Mouse (Mus musculus) liver, embryonic 14.5 days (tissue): ENCODE measurements around the gene Rplp2. TPM values are rescaled to one million over a fixed set of nuclear protein-coding genes. Genes with fewer than 3 reads are reported as not detected.

ENCODE experiments used
- ATAC-seq: fragments of 200-750 bp; cut with Nextera tagmentation; 2 replicates; pipeline ENCODE4 v1.8.0; 2017; ENCODE audit warnings: moderate number of reproducible peaks, mild to moderate bottlenecking, moderate library complexity; ENCODE audit not compliant: insufficient read depth
- DNase-seq, 3 experiments: peaks; one replicate each; pipeline ENCODE4 v3.0.0-alpha.2; 2012 to 2013; ENCODE audit warnings: low read depth in 3 of 3, low spot score in 3 of 3
- H3K27ac ChIP-seq: fragments of 300-500 bp; sonication (generic); 2 replicates; pipeline ENCODE4 v1.5.1; 2014; ENCODE audit warnings: moderate library complexity, mild to moderate bottlenecking, control low read depth, inconsistent platforms
- H3K27me3 ChIP-seq: fragments of 300-500 bp; sonication (generic); 2 replicates; pipeline ENCODE4 v1.6.1; 2014; ENCODE audit warnings: mild to moderate bottlenecking, low read length, moderate library complexity; ENCODE audit not compliant: control insufficient read depth, insufficient read depth
- H3K36me3 ChIP-seq: fragments of 300-500 bp; sonication (generic); replicated peaks from 2 replicates; pipeline ENCODE4 v1.6.1; 2014; ENCODE audit warnings: low read depth; ENCODE audit not compliant: control insufficient read depth, insufficient read depth
- H3K4me1 ChIP-seq, 2 experiments: fragments of 200-500 bp in 1 of 2; fragments of 300-500 bp in 1 of 2; sonication (generic) in 1 of 2; replicated peaks; 2 replicates each; pipeline ENCODE4 v1.6.1; 2012 to 2014; ENCODE audit warnings: antibody characterized with exemption in 1 of 2, inconsistent platforms in 1 of 2, low read length in 1 of 2; ENCODE audit not compliant: control insufficient read depth in 2 of 2, insufficient read depth in 2 of 2
- H3K4me2 ChIP-seq: fragments of 300-500 bp; sonication (generic); 2 replicates; pipeline ENCODE4 v1.6.1; 2014; ENCODE audit warnings: low read depth, mild to moderate bottlenecking, control low read depth, moderate library complexity
- H3K4me3 ChIP-seq, 2 experiments: fragments of 200-500 bp in 1 of 2; fragments of 300-500 bp in 1 of 2; sonication (generic) in 1 of 2; 2 replicates each; pipeline ENCODE4 v1.5.1; 2012 to 2014; ENCODE audit warnings: low read depth in 2 of 2, low read length in 2 of 2, mild to moderate bottlenecking in 2 of 2, control low read depth in 1 of 2, inconsistent platforms in 1 of 2, moderate library complexity in 1 of 2; ENCODE audit not compliant: insufficient read depth in 1 of 2
- H3K9ac ChIP-seq: fragments of 300-500 bp; sonication (generic); replicated peaks from 2 replicates; pipeline ENCODE4 v1.6.1; 2014; ENCODE audit warnings: mild to moderate bottlenecking, control low read depth, moderate library complexity
- H3K9me3 ChIP-seq: fragments of 300-500 bp; sonication (generic); 2 replicates; pipeline ENCODE4 v1.6.1; 2016; ENCODE audit warnings: low read length, mixed read lengths; ENCODE audit not compliant: control insufficient read depth
- CTCF ChIP-seq: IDR thresholded peaks from 2 replicates; pipeline ENCODE4 v1.5.1; 2016; ENCODE audit warnings: antibody characterized with exemption, low read depth, control low read depth
- EP300 ChIP-seq: IDR thresholded peaks from 2 replicates; pipeline ENCODE4 v1.6.1; 2016; ENCODE audit warnings: antibody characterized with exemption, low read depth
- WGBS: fragments of 180-500 bp; shearing (Covaris S2); extraction: QIAGEN DNeasy Blood & Tissue Kit; methylation state at CpG from one replicate; pipeline ENCODE4 v1.1.7; 2014; ENCODE audit not compliant: insufficient replicate concordance; 5-methylcytosine and 5-hydroxymethylcytosine counted together
- polyA plus RNA-seq, 2 experiments: library from polyadenylated mRNA; depleted of rRNA in 1 of 2; stranded (reverse) in 1 of 2; unstranded in 1 of 2; fragments of >200 nt; fragmentation: Nextera tagmentation in 1 of 2; extraction: Ambion mirVana in 1 of 2; gene quantifications; 2 replicates each; pipeline versions ENCODE4 v1.2.1 to v1.2.3; 2012 to 2014

Gene Rplp2
- polyA plus RNA-seq, 2 experiments, result 661 to 942 TPM

DNA sequence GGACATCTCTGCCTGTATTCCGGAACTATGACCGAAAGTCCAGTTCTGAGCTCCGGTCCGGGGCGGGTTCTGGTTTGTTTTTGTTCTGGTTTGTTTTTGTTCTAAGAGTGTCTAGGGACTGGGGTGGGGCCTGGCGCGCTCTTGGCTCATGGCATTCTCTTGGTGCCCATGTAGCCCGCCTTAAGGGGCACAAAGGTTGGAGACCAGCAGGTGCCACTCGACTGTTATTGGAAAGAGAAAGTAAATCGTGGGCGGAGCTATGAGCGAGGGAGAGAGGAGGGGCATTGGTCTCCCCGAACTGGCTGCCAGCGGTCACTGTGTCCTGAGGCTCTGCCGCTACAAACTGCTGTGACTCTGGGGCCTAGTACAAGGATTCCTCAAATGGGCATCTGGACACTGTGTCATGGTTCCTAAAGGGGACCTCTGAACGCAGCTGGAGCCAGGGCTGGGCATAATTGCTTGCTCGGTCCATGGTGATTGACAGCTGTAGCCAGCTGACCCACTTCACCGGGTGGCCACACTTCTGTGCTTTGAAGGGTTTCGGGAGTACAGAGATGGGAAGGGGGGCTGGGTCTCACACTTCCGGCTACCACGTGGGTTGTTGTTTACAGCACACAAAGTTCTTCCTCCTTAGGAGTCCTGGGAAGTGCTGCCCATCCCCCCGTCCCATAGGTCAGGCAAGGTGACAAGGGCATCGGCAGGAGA lies 8.6 kb downstream of the Rplp2 start:
- H3K9me3 ChIP-seq, result no peaks in the 10 kb centered on the region
- H3K4me3 ChIP-seq, result peak overlapping the region; percentile 69 to 88
- peak overlapping the region; percentile 54 for H3K27ac ChIP-seq
- H3K36me3 ChIP-seq, result peaks cover 14% of the 10 kb centered on the region
- ATAC-seq (peak; percentile 28), DNase-seq (peak in 1 of 3 experiments; percentile 66)
- peaks cover 7 to 17% of the 10 kb centered on the region in 2 experiments for H3K4me1 ChIP-seq
- H3K9ac ChIP-seq, result peak overlapping the region; percentile 61
- peaks cover 7% of the 10 kb centered on the region for H3K27me3 ChIP-seq
- peak overlapping the region; percentile 85 for H3K4me2 ChIP-seq
- TF ChIP-seq EP300 (no peak), CTCF (no peak; the same call in 1 of the 2 replicates)
- WGBS, result 2% methylated on average over 23 of the region's 23 CpGs

DNA sequence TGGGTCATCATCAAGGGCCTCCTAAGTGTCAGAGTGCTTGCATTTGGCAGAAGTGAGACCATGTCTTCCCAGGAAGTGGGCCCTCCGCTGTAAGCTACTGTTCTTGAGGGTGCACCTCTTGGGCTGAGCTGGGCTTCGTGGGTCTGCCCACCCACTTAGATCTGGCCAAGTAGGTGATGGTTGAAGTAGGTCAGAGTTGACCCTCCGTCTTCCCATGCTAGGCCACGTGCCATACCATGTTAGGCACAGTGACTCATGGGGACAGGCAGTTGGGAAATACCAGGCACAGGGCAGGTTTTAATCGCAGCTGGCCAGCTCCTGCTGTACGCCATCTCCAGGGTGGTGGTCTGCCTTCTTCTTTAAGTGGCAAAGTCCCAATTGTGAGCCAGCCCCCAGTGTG lies 9.6 kb downstream of the Rplp2 start:
- Histone ChIP-seq H3K4me1 (peaks cover 7 to 16% of the 10 kb centered on the region in 2 experiments), H3K27me3 (peaks cover 16% of the 10 kb centered on the region), H3K9ac (no peak overlapping the region), H3K4me2 (no peak overlapping the region), H3K36me3 (peaks cover 4% of the 10 kb centered on the region; the same call in 1 of the 2 replicates), H3K9me3 (no peaks in the 10 kb centered on the region), H3K4me3 (no peak overlapping the region), H3K27ac (no peak overlapping the region)
- TF ChIP-seq EP300, result no peak
- TF ChIP-seq CTCF, result no peak
- DNase-seq, result no peak
- WGBS, result 78% methylated on average over 6 of the region's 6 CpGs
- no peak for ATAC-seq

DNA sequence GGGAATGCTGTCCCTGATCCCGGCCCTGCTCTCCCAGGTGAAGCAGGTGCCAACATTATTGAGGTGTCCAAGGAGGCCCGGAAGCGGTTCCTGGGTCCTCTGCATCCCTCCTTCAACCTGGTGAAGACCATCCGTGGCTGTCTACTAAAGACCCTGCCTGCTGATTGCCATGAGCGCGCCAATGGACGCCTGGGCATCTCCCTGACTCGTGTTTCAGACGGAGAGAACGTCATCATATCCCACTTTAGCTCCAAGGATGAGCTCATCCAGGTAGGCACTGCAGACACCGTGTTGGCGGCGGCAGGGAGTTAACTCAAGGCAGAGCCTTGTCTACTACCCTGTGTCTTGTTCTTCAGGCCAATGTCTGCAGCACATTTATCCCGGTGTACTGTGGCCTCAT lies 10.1 kb downstream of the Rplp2 start:
- no peaks in the 10 kb centered on the region for H3K9me3 ChIP-seq
- no peak overlapping the region for H3K4me3 ChIP-seq
- DNase-seq, result no peak
- no peak overlapping the region for H3K4me2 ChIP-seq
- H3K4me1 ChIP-seq, result peaks cover 7 to 12% of the 10 kb centered on the region in 2 experiments
- no peak overlapping the region for H3K27ac ChIP-seq
- peaks cover 1% of the 10 kb centered on the region; the same call in 1 of the 2 replicates for H3K36me3 ChIP-seq
- TF ChIP-seq CTCF (no peak), EP300 (no peak)
- ATAC-seq, result no peak
- WGBS, result 86% methylated on average over 14 of the region's 14 CpGs
- H3K27me3 ChIP-seq, result peaks cover 21% of the 10 kb centered on the region
- H3K9ac ChIP-seq, result no peak overlapping the region

DNA sequence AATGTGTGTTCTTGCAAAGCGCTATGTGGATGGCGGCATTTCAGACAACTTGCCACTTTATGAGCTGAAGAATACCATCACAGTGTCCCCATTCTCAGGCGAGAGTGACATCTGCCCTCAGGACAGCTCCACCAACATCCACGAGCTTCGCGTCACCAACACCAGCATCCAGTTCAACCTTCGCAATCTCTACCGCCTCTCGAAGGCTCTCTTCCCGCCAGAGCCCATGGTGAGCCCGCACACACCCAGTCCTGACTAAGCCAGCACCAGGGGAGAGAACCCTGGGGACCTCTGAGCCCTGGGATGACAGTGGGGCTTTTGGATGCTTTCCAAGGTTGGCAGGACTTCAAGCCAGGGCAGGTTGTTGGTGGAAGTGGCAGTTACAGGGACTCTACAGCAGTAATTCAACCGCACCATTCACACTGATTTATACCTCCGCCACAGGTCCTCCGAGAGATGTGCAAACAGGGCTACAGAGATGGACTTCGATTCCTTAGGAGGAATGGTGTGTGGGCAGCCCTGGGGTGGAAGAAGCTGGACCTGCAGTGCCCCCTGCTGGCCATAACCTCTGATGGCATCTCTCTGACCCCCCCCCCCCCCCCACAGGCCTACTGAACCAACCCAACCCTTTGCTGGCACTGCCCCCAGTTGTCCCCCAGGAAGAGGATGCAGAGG lies 11.0 kb downstream of the Rplp2 start:
- TF ChIP-seq CTCF (peak; percentile 86), EP300 (no peak)
- 75% methylated on average over 15 of the region's 15 CpGs for WGBS

DNA sequence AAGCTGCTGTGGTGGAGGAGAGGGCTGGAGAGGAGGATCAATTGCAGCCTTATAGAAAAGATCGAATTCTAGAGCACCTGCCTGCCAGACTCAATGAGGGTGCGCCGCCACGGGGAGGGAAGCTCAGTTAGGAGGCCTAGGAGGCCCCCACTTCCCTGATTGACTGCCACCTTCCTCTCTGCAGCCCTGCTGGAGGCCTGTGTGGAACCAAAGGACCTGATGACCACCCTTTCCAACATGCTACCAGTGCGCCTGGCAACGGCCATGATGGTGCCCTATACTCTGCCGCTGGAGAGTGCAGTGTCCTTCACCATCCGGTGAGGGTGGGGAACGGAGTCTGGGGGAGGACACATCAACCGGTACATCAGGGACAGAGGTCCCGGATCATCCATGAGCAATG lies 11.5 kb downstream of the Rplp2 start:
- WGBS, result 87% methylated on average over 11 of the region's 11 CpGs
- H3K4me3 ChIP-seq, result no peak overlapping the region
- H3K27me3 ChIP-seq, result peaks cover 36% of the 10 kb centered on the region

More for the DNA sequence above, 11.0 kb downstream of the Rplp2 start:
- DNase-seq, result no peak
- H3K9me3 ChIP-seq, result no peaks in the 10 kb centered on the region
- H3K9ac ChIP-seq, result no peak overlapping the region
- no peak for ATAC-seq
- H3K4me3 ChIP-seq, result no peak overlapping the region
- peaks cover 7 to 12% of the 10 kb centered on the region in 2 experiments for H3K4me1 ChIP-seq
- no peak overlapping the region for H3K4me2 ChIP-seq
- H3K27ac ChIP-seq, result no peak overlapping the region
- H3K27me3 ChIP-seq, result peaks cover 30% of the 10 kb centered on the region
- H3K36me3 ChIP-seq, result no peaks in the 10 kb centered on the region

More for the DNA sequence above, 11.5 kb downstream of the Rplp2 start:
- Histone ChIP-seq H3K4me2 (no peak overlapping the region), H3K36me3 (no peaks in the 10 kb centered on the region), H3K4me1 (peaks cover 7 to 12% of the 10 kb centered on the region in 2 experiments), H3K27ac (no peak overlapping the region), H3K9ac (no peak overlapping the region), H3K9me3 (no peaks in the 10 kb centered on the region)
- ATAC-seq (no peak), DNase-seq (no peak)
- TF ChIP-seq EP300, result no peak
- TF ChIP-seq CTCF, result no peak
